Mouse (Mus musculus) heart, embryonic 14.5 days (tissue): ENCODE data around the gene Wiz. TPM values are rescaled to one million over a fixed set of nuclear protein-coding genes. Genes with fewer than 3 reads are reported as not detected.

Experiments
- ATAC-seq: fragments of 200-750 bp; cut with Nextera tagmentation; 2 replicates; pipeline ENCODE4 v1.8.0; 2017; ENCODE audit warnings: low read depth, moderate TSS enrichment; ENCODE audit not compliant: insufficient number of reproducible peaks, insufficient read depth, low FRiP score
- H3K27ac ChIP-seq, 2 experiments: fragments of 200-500 bp in 1 of 2; fragments of 300-500 bp in 1 of 2; sonication (generic) in 1 of 2; replicated peaks in 1 of 2; 2 replicates each; pipeline ENCODE4 v1.5.1; 2012 to 2014; ENCODE audit warnings: low read depth in 2 of 2, low read length in 2 of 2, control low read depth in 1 of 2, mild to moderate bottlenecking in 1 of 2, mixed read lengths in 1 of 2; ENCODE audit not compliant: control insufficient read depth in 1 of 2, insufficient read depth in 1 of 2
- H3K27me3 ChIP-seq: fragments of 300-500 bp; sonication (generic); 2 replicates; pipeline ENCODE4 v1.6.1; 2014; ENCODE audit warnings: mild to moderate bottlenecking, low read length, control low read depth; ENCODE audit not compliant: control insufficient read depth, insufficient read depth
- H3K36me3 ChIP-seq: fragments of 300-500 bp; sonication (generic); 2 replicates; pipeline ENCODE4 v1.6.1; 2014; ENCODE audit warnings: mild to moderate bottlenecking, control low read depth, low read length, mixed read lengths; ENCODE audit not compliant: control insufficient read depth, insufficient read depth
- H3K4me1 ChIP-seq, 2 experiments: fragments of 200-500 bp in 1 of 2; fragments of 300-500 bp in 1 of 2; sonication (generic) in 1 of 2; 2 replicates each; pipeline ENCODE4 v1.6.1; 2012 to 2014; ENCODE audit warnings: low read length in 2 of 2, control low read depth in 1 of 2, mixed read lengths in 1 of 2; ENCODE audit not compliant: control insufficient read depth in 2 of 2, insufficient read depth in 2 of 2
- H3K4me2 ChIP-seq: fragments of 300-500 bp; sonication (generic); 2 replicates; pipeline ENCODE4 v1.6.1; 2014; ENCODE audit warnings: mild to moderate bottlenecking, low read length
- H3K4me3 ChIP-seq, 2 experiments: fragments of 200-500 bp in 1 of 2; fragments of 300-500 bp in 1 of 2; sonication (generic) in 1 of 2; 2 replicates each; pipeline ENCODE4 v1.5.1; 2012 to 2014; ENCODE audit warnings: low read length in 2 of 2, mild to moderate bottlenecking in 2 of 2, control low read depth in 1 of 2, low read depth in 1 of 2, moderate library complexity in 1 of 2; ENCODE audit not compliant: control insufficient read depth in 1 of 2, insufficient read depth in 1 of 2
- H3K9ac ChIP-seq: fragments of 300-500 bp; sonication (generic); 2 replicates; pipeline ENCODE4 v1.6.1; 2014; ENCODE audit warnings: mild to moderate bottlenecking, low read length
- H3K9me3 ChIP-seq: fragments of 300-500 bp; sonication (generic); 2 replicates; pipeline ENCODE4 v1.6.1; 2016; ENCODE audit warnings: low read length, control low read depth; ENCODE audit not compliant: control insufficient read depth
- WGBS: fragments of 180-500 bp; shearing (Covaris S2); extraction: QIAGEN DNeasy Blood & Tissue Kit; methylation state at CpG from one replicate; pipeline ENCODE4 v1.1.7; 2014; 5-methylcytosine and 5-hydroxymethylcytosine counted together
- polyA plus RNA-seq: library from polyadenylated mRNA; unstranded; fragments of >200 nt; fragmentation: Nextera tagmentation; extraction: Ambion mirVana; gene quantifications from 2 replicates; pipeline ENCODE4 v1.2.1, GENCODE M21; 2014

Gene Wiz
- polyA plus RNA-seq, 1 experiment from 2014 or later: 19.5 TPM

DNA sequence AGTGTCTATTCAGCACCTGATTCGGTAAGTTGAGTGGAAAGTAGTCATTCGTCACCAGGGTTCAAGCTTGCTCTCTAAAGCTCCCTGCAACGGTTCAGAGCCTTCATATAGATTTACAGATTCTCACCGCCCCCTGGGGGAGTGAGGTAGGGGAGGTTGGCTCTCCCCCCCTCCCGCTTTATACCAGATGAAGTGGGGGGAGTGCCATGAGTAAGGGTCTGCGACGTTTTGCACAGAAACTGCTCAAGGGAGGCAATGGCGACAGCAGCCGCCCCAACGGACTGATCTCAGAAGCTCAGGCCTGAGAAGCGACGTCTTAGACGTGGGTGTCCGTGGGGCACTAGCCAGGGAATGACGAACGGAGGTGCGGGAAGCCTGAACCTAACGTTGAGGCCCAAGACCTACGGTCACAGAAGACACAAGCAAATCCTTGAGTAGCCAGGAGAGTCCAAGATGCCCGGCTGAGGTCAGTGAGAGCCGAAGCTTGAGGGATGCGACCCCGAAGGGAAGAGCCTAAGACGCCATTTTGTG is 39.3 kb downstream of the Wiz start:
- ATAC-seq: peak; percentile 12
- H3K4me2 ChIP-seq: peak overlapping the region; percentile 95
- H3K9me3 ChIP-seq: no peaks in the 10 kb centered on the region
- H3K27ac ChIP-seq: peak overlapping the region; percentile 71 to 85
- under 1% methylated on average over 24 of the region's 24 CpGs for WGBS
- peak overlapping the region; percentile 66 to 72 for H3K4me3 ChIP-seq
- H3K9ac ChIP-seq: peak overlapping the region; percentile 85
- no peaks in the 10 kb centered on the region for H3K27me3 ChIP-seq
- H3K36me3 ChIP-seq: peaks cover 19% of the 10 kb centered on the region
- peaks cover 0 to 16% of the 10 kb centered on the region in 2 experiments; a peak in 2 of 4 replicates for H3K4me1 ChIP-seq

DNA sequence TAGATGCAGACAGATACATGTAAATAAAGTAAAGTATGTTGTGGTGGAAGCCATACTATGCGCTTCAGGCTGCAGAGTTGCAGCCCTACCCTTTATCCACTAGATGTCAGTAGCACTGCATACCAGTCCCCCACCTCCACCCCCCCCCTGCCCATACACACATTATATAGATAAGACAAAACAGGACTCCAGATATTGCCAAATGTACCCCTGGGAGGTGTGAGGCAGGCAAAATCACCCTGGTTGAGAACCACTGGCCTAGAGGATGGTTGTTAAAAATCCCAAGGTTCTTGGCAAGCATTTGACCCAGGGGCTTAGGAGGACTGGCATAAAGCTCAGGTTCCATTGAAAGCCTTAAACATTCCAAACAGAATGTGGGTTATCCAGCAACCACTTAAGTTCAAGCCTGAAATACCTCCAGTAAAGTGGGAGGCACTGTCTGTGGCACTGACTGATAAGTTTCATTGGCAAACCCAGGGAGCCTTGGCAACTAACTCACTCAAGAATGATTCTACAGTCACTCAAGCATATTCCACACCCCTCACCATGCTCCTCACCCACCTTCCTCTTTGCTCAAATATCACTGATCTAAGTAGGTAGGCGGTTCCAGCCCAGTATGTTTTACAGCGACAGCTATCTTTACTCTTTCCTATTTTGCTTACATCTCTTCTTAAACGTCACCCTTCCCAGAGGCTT is 40.1 kb downstream of the Wiz start:
- WGBS: 4% methylated on average over 4 of the region's 4 CpGs
- no peaks in the 10 kb centered on the region for H3K9me3 ChIP-seq
- H3K27me3 ChIP-seq: no peaks in the 10 kb centered on the region
- peak overlapping the region; percentile 95 for H3K4me2 ChIP-seq
- peak overlapping the region; percentile 85 for H3K9ac ChIP-seq
- peaks cover 19% of the 10 kb centered on the region for H3K36me3 ChIP-seq
- H3K27ac ChIP-seq: peak overlapping the region; percentile 55 to 85
- H3K4me3 ChIP-seq: peak overlapping the region; percentile 66 to 72; a peak in 3 of 4 replicates
- H3K4me1 ChIP-seq: peaks cover 0 to 16% of the 10 kb centered on the region in 2 experiments; a peak in 2 of 4 replicates
- ATAC-seq: 0 out of 2 replicates have a peak, but pooled peaks have one; percentile 15

- peak overlapping the region; percentile 85 for H3K9ac ChIP-seq
- peaks cover 19% of the 10 kb centered on the region for H3K36me3 ChIP-seq
- ATAC-seq: no peak
- H3K27ac ChIP-seq: no peak overlapping the region
- H3K4me3 ChIP-seq: peak overlapping the region in 1 of 2 experiments; percentile 66; a peak in 1 of 4 replicates
- H3K4me2 ChIP-seq: peak overlapping the region; percentile 95
- H3K27me3 ChIP-seq: no peaks in the 10 kb centered on the region
- 88% methylated on average over 2 of the region's 2 CpGs for WGBS
- no peaks in the 10 kb centered on the region for H3K9me3 ChIP-seq
- peaks cover 0 to 16% of the 10 kb centered on the region in 2 experiments; a peak in 2 of 4 replicates for H3K4me1 ChIP-seq
Observed at GRCm38 (mm10) chr17:32348406-32348805, 40.8 kb downstream of the Wiz start.

DNA sequence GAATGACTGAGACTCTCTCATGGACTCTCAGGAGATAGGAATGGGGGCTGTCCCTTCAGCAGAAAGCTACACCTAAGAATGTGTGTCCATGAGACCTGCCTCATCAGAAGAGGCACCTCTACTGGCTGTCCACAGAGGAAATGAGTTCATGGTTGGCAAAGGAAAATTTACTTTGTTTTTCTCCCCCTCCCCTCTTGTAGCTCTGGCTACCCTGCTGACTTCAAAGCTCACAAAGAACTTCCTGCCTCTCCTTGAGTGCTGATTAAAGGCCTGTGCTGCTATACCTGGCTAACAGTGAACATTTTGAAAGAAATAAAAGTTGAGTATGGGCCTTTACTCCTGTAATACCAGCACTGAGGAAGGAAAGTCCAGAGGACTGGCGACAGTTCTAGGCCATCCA is 48.1 kb downstream of the Wiz start:
- no peaks in the 10 kb centered on the region; a peak in 1 of 4 replicates for H3K4me1 ChIP-seq
- H3K9me3 ChIP-seq: no peaks in the 10 kb centered on the region
- no peaks in the 10 kb centered on the region for H3K27me3 ChIP-seq
- no peak overlapping the region for H3K4me2 ChIP-seq
- peaks cover 74% of the 10 kb centered on the region for H3K36me3 ChIP-seq
- no peak overlapping the region for H3K27ac ChIP-seq
- no peak overlapping the region for H3K9ac ChIP-seq
- no peak overlapping the region for H3K4me3 ChIP-seq
- WGBS: 94% methylated on average over 1 of the region's 1 CpGs
- no peak for ATAC-seq

GRCm38 (mm10) chr17:32340110-32340509 is 49.1 kb downstream of the Wiz start:
- Histone ChIP-seq H3K4me1 (no peaks in the 10 kb centered on the region; a peak in 1 of 4 replicates), H3K27me3 (no peaks in the 10 kb centered on the region), H3K4me2 (no peak overlapping the region), H3K9ac (no peak overlapping the region), H3K4me3 (no peak overlapping the region), H3K36me3 (peaks cover 83% of the 10 kb centered on the region), H3K27ac (no peak overlapping the region), H3K9me3 (no peaks in the 10 kb centered on the region)
- WGBS: 69% methylated on average over 1 of the region's 1 CpGs
- no peak for ATAC-seq

DNA sequence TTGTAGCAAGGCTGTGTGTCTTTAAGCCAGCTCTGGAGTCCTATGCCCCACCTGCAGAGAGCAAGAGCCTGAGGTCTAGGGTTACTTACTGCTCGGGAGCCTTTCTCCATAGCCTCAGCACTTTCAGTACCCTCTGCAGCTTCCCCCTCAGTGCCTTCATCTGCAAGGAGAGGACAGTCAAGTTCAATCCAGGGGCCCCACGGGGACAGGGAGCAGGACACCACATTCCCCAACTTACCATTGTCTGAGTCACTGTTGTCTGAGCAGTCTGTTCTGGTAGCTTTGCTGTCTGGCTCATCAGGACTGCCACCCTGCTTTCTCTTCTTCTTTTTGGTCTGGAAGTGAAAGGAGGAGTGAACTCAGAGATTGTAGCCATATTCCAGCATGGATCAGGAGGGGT is 53.4 kb downstream of the Wiz start:
- Histone ChIP-seq H3K9ac (no peak overlapping the region), H3K4me1 (no peaks in the 10 kb centered on the region; a peak in 1 of 4 replicates), H3K27me3 (no peaks in the 10 kb centered on the region), H3K9me3 (no peaks in the 10 kb centered on the region), H3K27ac (no peak overlapping the region), H3K4me2 (no peak overlapping the region), H3K36me3 (peaks cover 91% of the 10 kb centered on the region), H3K4me3 (no peak overlapping the region)
- no peak for ATAC-seq
- WGBS: 71% methylated on average over 2 of the region's 2 CpGs

DNA sequence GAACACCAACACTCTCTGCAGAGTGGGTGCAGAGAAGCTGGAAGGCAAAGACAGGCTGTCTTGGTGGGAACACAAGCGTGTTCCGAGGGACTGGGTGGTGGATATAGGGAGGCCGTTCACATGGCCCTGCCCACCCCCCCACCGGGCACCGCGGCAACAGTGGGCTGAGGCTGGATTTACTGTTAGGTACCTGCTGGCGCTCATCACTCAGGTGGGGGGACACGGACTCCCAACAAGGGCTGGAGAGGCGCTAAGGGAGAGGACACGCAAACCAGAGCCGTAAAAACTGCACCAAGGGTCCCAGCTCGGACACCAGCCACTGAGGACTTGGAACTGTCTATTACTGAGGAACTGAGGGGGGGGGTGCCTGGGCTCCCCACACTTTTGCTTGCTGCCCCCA is 54.3 kb downstream of the Wiz start:
- Histone ChIP-seq H3K27ac (no peak overlapping the region), H3K4me3 (no peak overlapping the region), H3K36me3 (peaks cover 90% of the 10 kb centered on the region), H3K9me3 (no peaks in the 10 kb centered on the region), H3K4me2 (no peak overlapping the region), H3K27me3 (no peaks in the 10 kb centered on the region), H3K4me1 (no peaks in the 10 kb centered on the region), H3K9ac (no peak overlapping the region)
- 95% methylated on average over 12 of the region's 12 CpGs for WGBS
- ATAC-seq: no peak
